Mouse (Mus musculus) layer of hippocampus, postnatal 36 days (tissue): ENCODE data around the gene Kcnab1. TPM values are rescaled to one million over a fixed set of nuclear protein-coding genes. Genes with fewer than 3 reads are reported as not detected.
A peak's percentile ranks its signal among the peaks of the same experiment; 100 is the strongest.
"Not testable (repeated sequence)": the region's sequence is repeated elsewhere in the genome, so short reads cannot be mapped to it uniquely, and the experiment has no call there.

Experiments
- DNase-seq, 2 experiments: peaks; one replicate each; pipeline ENCODE4 v3.0.0; 2022
- total RNA-seq, 2 experiments: library from RNA; stranded (reverse); gene quantifications; 2 replicates each; pipeline ENCODE4 v1.2.3; 2021

Gene Kcnab1
- total RNA-seq, 2 experiments from 2014 or later: 148 to 155 TPM

DNA sequence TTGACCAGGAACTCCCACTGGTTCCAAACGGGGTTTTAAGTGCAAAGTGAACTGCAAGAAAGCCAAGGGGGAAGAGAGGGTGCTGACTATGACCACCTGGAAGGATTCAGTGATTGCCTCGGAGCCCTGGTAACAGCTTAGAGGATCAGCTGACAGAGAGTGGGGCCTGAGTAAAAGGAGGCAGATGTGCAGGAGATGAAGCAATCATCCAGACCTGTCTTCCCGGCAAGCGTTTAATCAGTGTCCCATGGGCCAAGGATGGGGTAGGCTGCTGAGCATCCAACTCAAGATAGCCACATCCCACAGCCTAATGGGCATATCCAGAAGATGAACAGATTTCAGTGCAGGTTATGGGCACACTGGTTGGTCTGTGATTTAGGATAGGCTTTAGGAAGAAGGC, 258.8 kb downstream of the Kcnab1 start:
- no peak for DNase-seq

DNA sequence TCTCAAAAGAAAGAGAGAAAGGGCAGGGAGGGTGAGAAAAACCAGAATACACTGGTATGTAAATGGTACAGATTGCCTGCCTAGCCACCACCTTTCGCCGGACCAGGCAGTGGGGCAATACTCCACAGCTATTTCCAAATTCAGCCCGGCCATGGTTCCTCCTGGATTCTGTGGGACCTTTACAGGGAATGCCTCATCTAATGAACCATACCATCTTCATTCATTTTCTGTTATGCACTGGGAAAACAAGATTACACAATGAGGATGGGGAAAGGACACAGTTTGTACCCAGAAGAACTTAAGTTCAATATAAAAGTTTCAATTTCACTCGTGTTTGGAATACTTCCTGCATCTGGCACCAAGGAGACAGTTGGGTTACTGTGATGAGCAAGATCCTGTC, 263.4 kb downstream of the Kcnab1 start:
- no peak for DNase-seq

DNA sequence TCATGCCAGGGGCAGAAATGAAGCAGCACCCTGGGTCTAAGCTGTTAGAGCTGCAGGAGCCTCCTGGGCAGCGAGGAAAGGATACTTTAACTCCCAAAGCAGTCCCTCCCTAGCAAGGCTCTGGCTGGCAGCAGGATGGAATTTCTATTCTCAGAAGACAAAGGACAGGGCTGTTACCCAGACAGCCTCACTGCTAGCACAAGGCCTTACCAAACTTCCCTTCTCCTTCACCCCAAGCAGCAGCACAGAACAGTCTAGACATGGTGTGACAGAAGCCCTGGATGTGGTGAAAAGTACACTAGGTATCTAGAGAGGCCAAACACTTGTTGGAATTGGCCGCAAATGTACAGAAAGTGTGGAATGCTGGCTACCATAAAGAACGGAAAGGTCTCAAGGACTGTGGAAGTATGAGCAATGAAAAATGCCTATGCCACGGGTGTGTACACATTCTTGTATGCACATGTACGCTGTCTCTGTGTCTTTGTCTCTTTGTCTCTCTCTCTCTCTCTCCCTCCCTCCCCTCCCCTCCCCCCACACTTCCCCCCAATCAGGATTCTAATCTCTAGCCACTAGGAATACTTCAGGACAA, 264.5 kb downstream of the Kcnab1 start:
- no peak for DNase-seq

DNA sequence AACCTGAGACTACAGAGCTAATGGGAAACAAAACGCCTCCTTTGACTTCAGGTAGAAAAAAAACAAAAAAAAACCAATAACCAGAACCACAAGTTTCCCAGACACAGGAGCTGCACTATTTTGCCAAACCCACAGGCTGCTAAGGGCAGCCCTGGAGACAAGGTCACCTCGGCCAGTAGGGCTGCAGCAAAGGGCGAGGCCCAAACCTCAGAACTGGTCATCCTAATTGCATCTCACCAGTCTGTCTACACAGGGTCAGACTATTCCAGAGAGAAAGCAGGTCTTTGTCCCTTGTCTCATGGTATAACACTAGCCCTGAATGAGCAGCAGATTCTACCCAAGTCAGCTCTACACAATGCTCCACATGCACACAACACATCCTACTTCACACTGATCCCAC, 265.5 kb downstream of the Kcnab1 start:
- no peak for DNase-seq

DNA sequence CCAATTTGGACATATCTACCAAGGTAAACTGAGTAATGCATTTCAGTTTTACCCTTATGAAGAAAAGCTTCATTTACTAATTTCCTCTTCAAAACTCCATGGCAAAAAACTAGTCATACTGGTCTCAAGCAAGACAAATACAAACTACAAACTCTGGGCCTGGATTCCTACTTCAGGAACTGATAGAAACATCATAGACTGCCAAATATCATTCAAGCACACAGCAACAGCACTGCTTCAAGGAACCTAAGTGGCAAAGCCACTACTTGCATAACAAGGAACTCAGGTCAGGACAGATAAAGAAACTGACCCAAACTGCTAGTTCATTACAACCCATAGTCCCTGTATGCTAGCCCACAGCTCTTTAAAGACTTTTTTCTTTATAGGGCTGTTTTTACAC, 269.5 kb downstream of the Kcnab1 start:
- DNase-seq: no peak

DNA sequence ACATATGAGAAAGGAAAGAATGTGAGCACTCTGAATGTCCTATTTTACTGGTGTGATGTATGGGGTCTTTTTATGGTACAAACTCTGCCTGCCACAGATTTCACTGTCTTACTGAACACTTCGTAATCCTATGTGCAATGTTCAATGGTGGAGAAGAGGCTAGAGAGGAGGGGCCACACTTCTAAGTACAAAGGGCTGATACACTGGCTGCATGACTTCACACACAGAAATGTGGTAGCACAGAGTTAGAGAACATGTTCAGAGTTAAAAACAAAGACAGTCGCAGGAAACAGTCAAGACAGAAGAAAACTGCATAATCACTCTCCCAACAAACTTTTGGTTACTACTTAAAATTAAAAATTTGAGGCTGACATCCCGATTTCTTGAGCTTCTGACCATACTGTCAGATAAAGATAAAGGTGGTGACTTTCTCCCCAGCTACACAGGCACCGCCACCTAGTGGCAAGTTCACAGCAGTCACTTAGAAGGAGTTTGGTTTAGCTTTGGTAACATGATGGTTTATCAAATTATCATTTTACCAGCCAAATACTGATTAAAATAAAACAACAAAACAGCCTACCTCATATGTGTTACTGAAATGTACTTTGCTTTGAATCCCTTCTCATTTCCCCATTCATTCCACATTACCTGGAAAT, 270.8 kb downstream of the Kcnab1 start:
- DNase-seq: no peak

DNA sequence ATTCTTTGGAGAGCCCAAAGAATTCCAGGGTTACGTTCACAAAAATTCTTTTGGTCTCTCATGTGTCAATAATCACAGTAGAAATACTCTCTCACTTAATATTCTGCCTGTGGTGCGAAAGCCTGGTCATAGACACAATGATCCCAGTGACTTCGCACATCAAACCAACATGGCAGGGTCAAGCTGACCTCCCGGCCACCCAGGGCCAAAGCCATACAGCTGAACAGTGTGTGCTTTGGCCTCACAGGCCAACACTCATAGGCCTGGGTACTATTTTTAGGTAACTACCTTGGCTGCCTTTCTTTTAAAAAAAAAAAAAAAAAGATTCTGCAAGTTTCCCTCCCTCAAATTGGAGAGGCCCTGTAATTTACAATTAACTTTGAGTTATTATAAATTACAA, 271.9 kb downstream of the Kcnab1 start:
- DNase-seq: no peak

DNA sequence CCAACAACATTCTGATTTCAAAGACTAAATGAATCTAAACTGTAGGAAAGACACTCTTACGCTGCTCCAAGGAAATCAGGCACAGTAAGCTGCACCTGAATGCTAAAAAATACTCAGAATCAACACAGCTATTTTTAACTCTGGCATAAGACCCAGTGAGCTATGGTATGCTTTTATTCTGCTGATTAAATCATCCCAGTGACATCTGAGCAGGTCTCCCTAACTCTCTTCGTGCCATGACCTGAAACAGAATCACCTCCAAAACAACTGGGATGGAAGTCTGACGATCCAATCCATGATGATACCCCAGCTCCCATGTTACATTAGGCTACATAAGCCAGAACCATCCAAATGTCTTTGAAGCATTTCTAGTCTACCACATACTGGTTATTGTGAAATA, 275.2 kb downstream of the Kcnab1 start:
- no peak for DNase-seq

DNA sequence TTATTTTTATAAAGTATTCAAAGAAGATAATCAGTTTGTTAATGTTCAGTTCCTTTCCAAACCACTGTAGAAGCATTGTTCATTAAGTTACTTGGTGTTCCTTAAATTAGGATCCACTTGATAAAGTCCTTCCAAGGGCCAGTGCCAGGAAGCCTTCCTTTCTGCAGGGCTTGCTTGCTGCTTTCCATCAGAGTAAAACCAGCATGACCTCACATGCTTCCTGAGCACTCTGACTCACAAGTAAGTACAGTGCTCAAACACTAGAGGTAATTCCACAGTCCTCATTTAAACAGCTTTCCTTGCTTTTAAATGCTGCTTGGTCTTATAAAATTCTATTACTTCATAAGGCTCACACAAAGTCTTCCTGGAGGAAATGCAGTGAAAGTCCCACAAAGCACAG, 276.6 kb downstream of the Kcnab1 start:
- DNase-seq: no peak

DNA sequence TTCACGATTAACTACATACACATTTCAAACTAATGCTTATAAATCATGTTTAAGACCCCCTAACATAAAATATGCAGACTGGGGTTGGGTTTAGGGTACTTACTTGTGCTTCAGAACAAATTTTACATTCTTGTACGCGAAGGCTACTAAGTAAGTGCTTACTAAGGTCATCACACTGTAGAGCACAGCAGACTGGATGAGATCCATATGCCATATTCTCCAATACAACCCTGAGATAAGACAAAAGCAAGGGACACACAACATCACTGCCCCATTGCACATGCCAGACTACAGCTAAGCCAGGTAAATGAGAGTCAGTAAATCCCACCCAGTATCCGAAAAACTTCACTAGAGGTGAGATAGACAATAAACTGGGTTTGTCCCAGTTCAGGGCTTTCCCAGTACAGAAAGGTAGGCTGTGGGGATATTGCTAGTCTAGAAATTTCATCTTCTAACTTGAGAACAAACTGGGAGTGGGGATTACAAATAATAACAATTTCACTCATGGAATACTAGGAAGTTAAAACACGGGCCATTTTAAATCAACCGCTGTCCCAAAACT, 282.1 kb downstream of the Kcnab1 start:
- DNase-seq: no peak

DNA sequence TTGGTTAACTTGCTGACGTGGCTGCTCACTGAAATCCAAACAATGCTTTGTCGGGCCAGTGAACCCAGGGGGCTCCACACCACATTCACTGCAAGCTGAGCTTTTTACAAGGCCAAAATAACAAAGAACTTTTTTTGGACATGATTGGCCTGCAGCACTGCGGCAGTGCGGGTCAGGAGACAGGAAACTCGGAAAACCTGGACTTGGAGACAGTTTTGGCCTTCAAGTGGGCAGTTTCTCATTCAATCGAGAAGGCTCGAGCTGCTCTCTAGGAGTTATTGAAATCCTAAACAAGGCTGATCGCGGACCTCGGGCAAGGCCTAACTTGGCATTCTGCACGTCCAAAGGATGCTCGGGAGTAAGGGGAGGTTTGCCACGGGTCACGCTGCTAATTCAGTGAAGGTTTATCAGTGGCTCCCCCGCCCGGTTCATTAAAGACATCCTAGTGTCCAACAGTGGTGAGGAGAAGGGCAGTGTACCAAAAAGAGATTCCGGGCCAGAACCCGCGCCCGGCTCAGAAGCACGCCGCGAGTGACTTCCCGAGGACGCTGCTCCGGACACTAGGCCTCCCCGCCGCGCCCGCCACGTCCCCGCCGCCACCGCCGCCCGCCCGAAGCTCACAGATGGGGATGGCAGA, 282.7 kb downstream of the Kcnab1 start:
- DNase-seq: peak in 1 of 2 experiments; percentile 8

DNA sequence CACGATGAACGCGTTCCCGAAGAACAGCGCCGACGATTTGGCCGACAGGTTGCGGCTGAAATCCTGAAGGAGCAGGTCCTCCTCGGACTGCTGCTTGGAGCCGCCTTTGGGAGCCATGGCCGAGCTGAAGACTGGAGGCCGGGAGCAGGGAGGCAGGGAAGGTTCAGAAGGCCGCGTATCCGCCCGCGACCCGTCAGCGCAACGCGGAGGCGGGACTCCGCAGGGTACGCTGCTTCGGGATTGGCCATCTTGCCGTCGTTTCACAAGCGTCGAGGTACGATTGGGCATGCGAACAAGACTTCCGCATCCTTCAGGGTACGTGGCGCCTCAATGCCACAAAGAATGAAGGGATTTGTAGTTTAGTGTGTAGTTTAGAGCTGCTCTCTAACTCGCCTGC, 283.2 kb downstream of the Kcnab1 start, which contains the start of gene Ssr3:
Gene Ssr3 (minus strand): TSS at position 203 of the 397 bp plus-strand sequence.
- DNase-seq: peak; percentile 96 to 98

DNA sequence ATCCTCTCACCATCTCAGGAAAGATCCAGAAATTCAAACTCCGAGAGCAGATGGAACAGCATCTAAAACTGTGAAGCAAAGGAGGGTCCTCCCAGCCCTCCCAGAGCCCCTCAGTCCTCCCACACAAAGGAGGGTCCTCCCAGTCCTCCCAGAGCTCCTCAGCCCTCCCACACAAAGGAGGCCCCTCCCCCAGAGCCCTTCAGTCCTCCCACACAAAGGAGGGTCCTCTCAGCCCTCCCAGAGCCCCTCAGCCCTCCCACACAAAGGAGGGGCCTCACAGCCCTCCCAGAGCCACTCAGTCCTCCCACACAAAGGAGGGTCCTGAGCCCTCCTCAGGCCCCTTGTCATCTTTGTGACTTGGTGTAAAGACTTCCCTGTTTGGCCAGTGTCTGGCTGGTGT, 285.9 kb downstream of the Kcnab1 start:
- DNase-seq: not testable (repeated sequence)

DNA sequence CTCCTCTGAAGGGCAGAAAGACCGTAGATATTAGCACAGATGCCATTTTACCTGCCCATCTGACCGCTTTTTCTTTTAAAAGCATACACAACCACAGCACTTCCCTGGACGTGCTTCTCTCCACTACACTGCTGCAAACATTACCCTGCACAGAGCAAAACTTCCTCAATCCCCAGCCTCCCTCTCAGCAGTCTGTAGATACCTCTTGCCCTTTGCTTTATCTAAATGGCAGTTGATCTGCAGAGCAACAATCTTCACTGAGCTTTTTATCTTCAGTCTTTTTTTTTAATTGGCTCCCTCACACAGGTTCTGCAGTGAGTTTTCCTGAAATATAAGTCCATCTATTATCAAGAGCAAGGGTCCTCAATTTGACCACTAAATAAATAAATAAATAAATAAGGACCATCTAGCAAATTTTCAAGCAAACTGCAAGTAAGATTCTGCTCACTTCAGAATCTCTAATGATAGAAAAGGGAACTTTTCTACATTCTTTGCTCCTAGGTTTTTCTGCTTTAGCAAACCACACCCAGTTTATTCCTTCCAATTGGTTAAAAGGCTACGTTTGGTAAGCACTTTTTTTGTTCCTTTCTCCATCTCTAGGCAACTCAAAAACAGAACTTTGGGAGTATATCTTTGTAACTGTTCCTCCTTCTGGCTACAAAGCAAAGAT, 287.8 kb downstream of the Kcnab1 start:
- no peak for DNase-seq

DNA sequence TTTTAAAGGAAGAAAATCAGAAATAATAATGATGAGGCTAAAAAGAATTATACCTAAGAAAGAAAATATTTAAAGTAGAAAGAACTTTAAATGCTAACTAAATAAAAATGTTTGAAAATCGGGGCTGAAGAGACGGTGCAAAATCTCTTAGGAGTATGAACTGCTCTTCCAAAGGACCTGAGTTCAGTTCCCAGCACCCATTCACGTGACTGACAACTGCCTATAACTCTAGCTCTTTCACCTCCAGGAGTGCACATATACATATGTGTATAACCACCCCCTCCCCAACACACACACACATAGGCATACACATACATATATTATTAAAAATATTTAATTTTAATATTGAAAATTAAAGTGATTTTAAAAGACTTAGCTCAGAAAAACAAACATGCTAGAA, 288.4 kb downstream of the Kcnab1 start:
- no peak for DNase-seq

DNA sequence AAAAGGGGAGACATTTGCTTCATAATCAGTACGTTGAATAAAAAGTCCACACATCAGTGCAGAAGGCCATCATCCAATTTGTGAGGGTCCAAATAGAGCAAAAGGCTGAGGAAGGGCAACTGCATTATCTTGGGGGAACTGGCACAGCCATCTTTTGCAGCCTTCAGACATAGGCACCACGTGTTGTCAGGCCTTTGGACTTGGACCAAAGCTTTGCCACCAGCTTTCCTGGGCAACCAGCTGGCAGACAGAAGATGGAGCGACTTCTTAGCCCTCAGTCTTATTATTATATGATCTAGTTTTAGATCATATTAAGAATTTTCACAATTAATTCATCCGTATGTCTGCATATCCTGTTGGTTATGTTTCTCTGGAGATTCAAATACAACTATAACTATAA, 296.6 kb downstream of the Kcnab1 start:
- DNase-seq: no peak

DNA sequence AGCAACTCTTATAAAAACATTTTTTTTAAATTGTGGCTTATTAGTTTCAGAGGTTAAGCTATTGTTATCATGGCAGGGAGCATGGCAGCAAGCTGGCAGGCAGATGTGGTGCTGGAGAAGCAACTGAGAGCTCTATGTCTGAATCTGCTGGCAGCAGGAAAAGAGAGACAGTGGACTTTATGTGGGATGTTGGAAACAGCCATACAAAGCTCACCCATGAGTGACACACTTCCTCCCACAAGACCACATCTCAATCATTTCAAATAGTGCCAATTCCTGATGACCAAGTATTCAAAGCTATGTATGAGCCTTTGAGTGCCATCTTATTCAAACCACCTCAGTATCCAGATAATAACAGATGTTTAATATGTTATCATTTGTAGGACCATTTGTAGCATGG, 298.7 kb downstream of the Kcnab1 start:
- no peak for DNase-seq

DNA sequence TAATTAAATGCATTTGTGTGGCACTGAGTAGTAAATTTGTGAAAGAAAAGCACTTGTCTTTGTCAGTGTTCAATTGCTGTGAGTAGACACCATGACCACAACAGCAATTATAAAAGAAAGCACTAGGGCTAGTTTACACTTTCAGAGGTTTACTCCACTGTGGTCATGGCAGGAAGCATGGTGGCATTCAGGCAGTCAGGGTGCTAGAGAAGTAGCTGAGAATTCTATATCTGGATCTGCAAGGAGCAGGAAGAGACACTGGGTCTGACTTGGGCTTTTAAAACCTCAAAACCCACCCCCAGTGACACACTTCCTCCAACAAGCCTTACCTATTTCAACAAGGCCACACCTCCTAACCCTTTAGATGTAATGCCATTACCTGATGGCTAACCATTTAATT, 307.4 kb downstream of the Kcnab1 start:
- DNase-seq: no peak

DNA sequence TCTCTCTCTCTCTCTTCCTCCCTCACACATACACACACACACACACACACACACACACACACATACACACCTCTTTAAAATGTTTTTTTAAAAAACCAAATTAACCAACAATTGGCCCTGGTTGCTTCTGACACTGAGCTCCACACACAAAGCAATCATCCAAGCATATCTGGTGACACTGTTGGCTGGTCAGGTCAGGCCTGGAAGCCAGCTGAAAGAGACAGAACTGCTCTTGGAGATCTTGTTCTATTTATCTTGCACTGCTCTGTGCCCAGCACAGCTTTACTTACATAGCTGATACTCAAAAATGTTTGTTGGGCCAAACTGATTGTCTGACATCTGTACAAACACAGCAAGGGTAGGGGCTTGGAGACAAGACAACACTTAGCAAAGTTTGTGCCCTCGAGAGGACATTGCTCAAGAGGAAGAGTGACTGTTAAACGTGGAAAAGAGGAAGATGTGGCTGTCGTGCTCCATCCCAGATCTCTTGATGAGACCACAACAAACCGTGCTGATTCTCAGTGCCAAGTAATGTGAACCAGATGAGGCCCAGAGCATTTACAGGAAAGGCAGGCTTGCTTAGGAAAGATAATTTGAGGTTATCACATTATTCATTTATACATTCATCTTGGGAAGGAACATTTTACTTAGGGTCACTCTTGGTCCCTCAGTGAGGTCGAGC, 308.9 kb downstream of the Kcnab1 start:
- no peak for DNase-seq

DNA sequence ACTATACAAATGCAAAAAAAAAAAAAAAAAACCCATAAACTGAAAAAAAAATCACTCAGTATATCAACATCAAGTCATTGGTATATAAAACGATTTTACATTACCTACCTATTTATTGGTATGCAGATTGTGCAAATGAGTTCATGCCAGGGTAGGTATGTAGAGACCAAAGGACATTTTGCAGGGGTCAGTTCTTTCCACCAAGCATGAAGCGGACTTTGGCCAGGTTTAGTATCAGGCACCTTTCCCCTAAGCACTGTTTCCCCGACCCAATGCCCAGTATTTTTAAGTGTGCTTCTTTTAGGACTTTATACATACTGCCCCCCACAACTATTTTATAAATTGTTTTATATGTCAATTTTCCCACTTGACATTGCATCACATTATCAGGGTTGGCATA, 310.5 kb downstream of the Kcnab1 start:
- no peak for DNase-seq
